Mouse (Mus musculus): ENCODE measurements at regions not wholly inside any gene's neighbourhood (a gene's known extent, or its start where the extent isn't known, plus 50 kb on each side); places are given as distances from the start of the nearest gene placed in this dataset.

DNA sequence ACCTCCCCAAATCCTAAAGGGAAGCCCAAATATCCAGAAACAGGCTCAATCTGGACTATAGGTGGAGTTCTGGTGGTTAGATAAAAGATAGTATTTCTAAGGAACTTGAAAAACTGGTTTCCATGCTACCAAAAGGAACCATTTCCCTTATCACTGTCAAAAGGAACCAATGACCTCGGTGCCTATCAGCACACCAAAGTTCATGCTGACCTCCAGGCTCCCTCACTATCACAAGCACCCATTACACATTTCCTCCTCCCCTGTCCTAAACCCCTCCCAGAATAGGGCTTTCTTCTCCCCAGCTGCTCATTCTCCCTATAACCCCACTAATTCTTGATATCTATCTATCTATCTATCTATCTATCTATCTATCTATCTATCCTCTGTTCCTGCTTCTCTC lies 144.2 kb downstream of the Nuf2 start:
- TF ChIP-seq CTCF (IDR thresholded peaks at IDR 0.05; ENCODE audit: borderline replicate concordance, extremely low read depth, insufficient read depth, insufficient read length) (no peak), POLR2A (IDR thresholded peaks at IDR 0.05; ENCODE audit: borderline replicate concordance, extremely low read depth, insufficient read depth, insufficient read length, poor library complexity, severe bottlenecking) (no peak)
